Mouse (Mus musculus): ENCODE data around the gene Ncbp1.

DNA sequence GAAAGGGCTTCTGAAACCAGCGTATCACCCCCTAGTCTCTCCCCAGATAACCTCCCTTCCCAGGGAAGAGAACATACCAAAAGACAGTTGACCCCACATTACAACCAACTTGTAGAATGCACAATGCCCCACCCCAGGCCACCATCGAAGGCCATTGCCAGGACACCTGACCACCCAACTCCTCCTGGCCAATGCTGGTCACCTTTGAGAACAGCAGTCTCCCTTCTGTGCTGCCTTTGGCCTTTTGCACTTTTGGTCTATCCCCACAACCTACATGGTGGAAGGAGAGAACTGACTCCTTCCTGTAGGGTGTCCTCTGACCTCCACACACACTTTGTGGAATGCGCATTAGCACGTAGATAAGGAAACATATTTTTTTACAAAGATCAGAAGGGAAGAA lies 20.9 kb upstream of the Ncbp1 start:
- TF ChIP-seq POLR2A (IDR thresholded peaks at IDR 0.05; ENCODE audit: low read depth, low read length) (no peak), CTCF (IDR thresholded peaks at IDR 0.05; ENCODE audit: borderline replicate concordance, insufficient read depth, low read length) (no peak)
